Mouse (Mus musculus): ENCODE results near the gene Ets1.
A peak's percentile ranks its signal among the peaks of the same experiment; 100 is the strongest.

Gene Ets1

GRCm38 (mm10) chr9:32694916-32695490 is 59.0 kb downstream of the Ets1 start:
- DNase-seq (ENCODE audit: low read depth): peak; percentile 51

DNA sequence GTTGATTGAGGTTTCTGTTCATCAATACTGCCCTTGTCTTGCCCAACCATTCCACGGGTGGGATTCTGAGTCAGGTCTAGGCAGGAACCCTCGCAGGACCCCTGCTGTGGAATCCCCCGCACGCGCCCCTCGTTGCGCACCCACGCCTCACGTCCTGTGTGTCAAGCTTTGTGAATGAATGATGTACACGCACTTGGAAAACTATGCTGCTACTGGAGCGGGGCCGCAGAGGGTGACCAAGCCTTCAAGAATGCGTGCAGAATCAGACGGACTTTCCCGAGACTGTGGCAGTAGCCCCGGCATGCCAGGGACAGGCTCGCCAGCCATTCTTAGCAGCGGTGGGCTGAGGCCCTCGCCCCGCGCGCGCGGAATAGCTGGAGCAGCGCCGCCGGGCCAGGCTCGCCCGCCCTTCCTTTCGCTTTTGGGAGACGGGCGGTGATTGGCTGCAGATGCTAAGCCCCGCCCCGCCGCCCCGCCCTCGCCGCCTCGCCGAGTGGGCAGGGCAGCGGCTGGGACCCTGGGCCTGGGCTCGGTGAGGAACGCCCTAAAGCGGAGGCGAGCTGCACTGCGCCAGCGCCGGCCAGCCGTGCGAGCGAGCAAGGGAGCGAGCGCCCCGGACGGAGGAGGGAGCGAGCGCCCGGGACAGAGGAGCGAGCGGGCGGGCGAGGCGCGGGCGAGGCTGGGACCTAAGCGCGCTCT is 59.6 kb downstream of the Ets1 start:
- DNase-seq (ENCODE audit: low read depth): peak; percentile 97

GRCm38 (mm10) chr9:32696259-32696658 is 60.2 kb downstream of the Ets1 start:
- no peak for DNase-seq (ENCODE audit: low read depth)

- DNase-seq (ENCODE audit: low read depth): peak; percentile 78
Measured at GRCm38 (mm10) chr9:32696717-32697116, 60.7 kb downstream of the Ets1 start.

DNA sequence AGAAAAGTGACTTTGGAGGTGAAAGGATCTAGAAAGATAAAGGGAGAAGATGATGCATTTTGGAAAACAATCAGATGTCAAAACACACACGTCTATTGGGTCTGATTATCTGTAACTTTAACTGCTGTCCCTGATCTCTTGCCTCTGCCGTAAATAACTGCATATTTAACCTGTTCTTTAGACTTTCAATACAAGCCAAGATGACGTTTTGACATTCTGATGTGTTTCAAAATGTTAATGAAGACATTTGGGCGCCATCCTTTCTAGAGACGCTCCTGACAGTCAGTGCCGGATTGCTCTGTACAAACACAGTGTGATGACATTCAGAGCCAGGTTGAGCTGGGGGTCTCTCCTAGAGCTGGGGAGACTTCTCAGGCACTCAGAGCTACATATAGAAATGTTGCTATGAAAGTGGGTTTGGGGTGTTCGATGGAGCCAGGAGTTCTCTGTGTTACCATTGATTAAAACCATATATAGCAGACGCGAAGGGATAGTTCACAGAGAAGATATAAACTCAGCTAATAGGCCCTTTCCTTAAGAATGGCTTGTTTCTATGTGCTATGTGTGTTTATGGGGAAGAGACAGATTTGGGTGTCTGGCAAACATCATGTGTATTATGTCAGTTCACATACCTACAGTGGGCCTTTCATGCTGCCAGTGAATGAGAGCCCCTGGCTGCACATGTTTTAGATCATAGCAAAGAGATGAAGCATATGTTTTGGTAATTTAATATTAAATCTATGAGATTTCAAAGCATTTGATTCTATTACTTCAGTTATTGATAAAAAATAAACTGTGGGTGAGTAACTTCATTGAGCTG is 61.5 kb downstream of the Ets1 start:
- DNase-seq (ENCODE audit: low read depth): peak; percentile 74

DNA sequence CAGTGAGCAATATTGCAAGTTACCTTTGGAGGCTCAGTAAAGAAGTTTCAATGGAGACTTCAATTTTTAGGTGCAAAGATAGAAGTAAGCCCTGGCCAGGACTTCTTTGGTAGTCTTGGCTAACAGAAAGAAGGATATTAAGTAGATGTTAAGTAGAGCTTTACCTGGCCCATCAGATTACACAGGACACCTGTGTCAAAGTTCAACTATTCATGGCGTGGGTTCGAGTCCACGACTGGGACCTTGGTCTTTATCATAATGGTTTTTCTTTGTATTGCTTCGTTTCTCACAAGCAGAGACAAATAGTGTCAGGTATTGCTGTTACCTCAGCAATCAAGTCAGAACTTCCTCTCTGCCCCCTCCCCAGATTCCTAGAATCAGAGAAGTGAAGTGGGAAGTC is 62.7 kb downstream of the Ets1 start:
- peak; percentile 70 for DNase-seq (ENCODE audit: low read depth)

- peak; percentile 75 for DNase-seq (ENCODE audit: low read depth)
Measured at GRCm38 (mm10) chr9:32699391-32699841, 63.4 kb downstream of the Ets1 start.

GRCm38 (mm10) chr9:32700091-32700905 is 64.3 kb downstream of the Ets1 start:
- DNase-seq (ENCODE audit: low read depth): peak; percentile 57

DNA sequence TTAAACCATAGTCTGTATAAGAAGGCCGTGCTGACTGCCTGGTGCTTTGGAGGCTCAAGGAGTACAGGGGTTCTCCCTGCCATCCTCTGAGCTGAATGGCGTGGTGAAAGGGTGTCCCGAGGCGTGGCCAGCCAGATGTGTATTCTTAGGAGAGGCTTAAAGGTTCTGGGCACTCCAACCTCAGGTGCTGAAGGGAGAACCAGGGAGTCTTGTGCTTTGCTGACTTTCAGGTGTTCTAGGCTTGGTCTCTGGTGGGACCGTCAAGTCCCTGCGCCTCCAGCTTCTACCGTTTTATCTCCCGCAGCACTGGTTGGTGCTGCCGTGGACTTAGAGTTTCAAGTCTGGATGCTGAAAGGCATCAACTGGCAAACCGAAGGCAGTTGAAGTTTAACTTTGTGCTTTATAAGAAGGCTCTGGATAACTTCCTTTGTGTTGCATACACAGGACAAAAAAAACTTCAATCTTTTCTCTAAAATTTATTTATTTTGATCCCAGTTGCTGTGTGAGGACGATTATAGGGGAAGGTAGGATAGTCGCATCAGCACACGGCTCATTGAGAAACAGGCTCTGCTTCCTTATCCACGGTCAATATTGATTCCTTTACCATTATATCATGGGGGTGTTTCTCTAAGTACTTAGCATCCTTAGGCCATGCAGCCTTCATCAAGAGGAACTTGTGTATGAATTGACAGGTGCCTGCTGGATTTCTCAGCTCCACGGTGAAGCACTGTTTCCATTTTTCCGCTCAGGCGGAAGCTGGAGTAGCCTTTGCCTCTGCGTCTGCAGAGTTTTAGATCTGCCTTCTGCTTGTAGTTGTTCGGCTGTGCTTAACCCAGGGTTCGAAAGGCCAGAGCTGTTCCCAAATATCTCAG is 65.3 kb downstream of the Ets1 start:
- peak; percentile 75 for DNase-seq (ENCODE audit: low read depth)

DNA sequence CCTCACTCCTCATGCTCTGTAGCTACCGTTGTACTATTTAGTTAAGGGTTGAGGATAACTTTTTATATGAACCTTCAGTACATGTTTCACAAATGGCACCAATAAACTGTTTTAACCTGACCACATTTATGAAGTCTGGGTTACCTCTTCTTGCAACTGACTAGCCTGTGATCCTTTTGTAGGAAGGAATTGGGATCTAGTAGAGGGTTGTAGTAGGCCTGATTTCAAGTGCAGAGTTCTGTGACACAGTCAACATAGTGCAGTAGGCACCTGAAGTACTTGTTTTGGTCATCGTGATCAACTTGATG is 65.9 kb downstream of the Ets1 start:
- peak; percentile 70 for DNase-seq (ENCODE audit: low read depth)

DNA sequence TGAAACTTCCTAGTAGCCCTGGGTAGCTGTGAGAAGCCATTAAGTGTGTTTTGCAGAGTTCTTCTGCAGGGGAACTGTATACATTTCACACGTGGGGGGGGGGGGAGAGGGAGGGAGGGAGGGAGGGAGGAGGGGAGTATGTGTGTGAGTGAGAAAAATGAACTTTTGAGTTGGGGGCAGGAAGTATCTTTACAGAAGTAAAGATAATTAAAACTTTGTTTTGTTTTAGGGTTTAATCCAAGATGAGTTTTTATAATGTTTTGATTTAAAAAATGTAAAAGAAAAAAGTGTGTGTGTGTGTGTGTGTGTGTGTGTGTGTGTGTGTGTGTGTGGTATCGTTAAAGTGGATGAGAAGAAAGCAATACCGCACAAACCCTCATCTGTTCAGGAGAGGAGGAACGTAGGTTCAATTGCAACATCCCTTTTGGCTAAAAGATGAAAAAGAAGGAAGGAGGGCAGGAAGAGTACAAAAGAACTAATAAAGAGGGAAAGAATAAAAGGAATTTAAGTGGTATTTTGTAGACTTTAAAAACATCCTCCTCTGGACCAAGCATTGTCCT is 66.9 kb downstream of the Ets1 start:
- DNase-seq (ENCODE audit: low read depth): peak; percentile 78

GRCm38 (mm10) chr9:32703976-32704745 is 68.1 kb downstream of the Ets1 start:
- peak; percentile 64 for DNase-seq (ENCODE audit: low read depth)

- peak; percentile 89 for DNase-seq (ENCODE audit: low read depth)
Measured at GRCm38 (mm10) chr9:32705827-32706478, 69.9 kb downstream of the Ets1 start.

DNA sequence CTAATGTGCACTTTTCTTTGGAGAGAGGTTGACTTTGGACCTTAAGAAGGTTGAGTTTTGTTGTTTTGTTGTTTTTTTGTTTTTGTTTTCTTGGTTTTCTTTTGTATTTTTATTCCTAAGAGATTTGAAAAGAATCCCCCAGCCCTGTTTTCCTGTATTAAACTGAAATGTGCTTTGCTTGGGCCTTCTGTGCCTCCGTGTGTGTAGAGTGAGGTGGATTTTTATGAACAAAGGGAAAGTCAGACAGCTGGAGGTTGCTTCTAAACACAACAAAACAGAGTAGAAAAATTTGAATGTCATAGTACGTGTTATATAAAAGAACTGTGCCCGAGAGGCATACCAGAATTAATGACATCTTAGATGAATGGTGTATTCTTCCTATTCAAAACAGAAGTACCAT is 71.4 kb downstream of the Ets1 start:
- peak; percentile 59 for DNase-seq (ENCODE audit: low read depth)

GRCm38 (mm10) chr9:32708491-32708890 is 72.5 kb downstream of the Ets1 start:
- peak; percentile 66 for DNase-seq (ENCODE audit: low read depth)

GRCm38 (mm10) chr9:32709359-32709758 is 73.3 kb downstream of the Ets1 start:
- DNase-seq (ENCODE audit: low read depth): peak; percentile 75

DNA sequence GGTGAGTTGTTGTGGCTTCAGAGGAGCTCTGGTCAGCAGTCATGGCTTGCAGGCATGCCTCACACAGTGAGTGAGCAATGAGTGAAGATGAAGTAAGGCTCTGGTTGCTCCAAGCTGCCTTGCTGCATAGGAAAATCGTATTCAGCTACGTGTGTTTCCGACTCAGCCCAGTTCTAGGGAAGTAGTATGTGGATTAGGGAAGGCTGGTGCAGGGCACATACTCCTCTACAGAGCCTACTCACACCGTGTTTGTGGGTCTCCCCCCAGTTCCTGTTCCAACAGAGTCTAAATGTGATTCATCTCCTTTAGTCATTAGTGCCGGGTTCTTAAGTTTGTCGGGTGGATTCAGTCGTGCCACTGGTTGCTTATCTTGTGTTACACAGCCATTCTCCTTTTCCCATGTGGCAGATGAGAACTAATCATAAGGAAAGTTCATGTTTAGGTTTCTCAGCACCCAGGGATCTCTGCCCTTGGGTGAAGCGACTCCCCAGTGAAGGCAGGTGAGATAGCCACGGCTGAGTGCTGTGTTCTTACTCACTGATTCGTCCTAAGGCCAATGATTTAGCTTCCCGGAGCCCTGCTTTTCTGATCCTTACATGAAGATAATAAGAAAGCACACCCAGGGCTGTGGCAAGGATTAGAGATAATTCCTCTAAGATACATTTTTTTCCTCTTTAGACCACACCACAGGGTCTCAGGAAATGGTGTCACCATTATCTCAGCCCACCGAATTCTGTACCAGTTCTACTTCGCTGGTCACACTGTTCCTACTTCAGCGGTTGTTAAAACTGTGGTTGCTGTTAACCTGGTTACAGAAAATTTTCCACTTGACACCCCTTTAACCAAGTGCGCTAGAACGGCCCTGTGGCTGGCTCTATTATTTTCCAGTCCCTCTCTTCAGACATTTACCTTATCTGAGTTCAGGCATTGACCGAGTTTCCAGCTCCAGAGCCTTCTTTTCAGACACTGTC is 74.0 kb downstream of the Ets1 start:
- DNase-seq (ENCODE audit: low read depth): peak; percentile 80

DNA sequence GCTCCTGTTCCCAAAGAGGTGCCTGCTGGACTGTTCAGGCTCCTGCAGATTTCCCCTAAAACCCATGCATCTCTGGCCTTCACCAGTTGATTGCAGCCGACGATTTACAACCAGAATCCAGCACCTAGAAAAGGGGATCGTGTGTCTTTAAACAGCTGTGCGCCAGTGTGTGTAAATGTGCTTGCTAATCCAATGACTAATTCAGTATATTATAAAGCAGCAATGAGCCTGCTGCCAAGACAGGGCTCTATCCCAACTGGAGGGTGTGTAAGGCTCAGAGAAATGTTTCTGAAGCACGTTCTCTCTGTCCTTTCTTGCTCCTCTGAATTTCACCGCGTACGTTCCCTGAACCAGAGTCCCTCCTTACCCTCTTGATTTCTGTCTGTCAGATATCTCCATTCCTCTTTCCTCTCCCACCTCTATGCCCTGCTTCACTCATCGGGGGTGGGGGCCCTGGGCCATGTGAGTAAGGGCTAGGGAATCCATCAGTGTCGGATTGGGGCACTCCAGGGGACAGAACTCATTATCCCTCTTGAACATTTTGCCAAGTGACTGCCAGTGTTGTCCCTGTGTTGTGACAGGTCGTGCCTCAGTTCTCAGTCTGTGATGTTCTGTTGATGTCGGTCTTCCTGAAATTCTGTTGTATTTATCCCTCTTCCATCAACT is 75.1 kb downstream of the Ets1 start:
- peak; percentile 52 for DNase-seq (ENCODE audit: low read depth)
